Mouse (Mus musculus) ES-E14 (cell line): ENCODE results near the gene S1pr4. TPM values are rescaled to one million over a fixed set of nuclear protein-coding genes. Genes with fewer than 3 reads are reported as not detected.

Experiments
- DNase-seq: peaks from one replicate; pipeline ENCODE4 v3.0.0-alpha.2; 2013; ENCODE audit warnings: low read depth, low spot score
- H3K27ac ChIP-seq: 2 replicates; pipeline ENCODE4 v1.5.1; 2012; ENCODE audit warnings: low read depth, mild to moderate bottlenecking, low read length, moderate library complexity, mixed read lengths; ENCODE audit not compliant: poor library complexity, insufficient read depth, severe bottlenecking
- H3K36me3 ChIP-seq: 2 replicates; pipeline ENCODE4 v1.6.1; 2012; ENCODE audit warnings: mild to moderate bottlenecking, low read length, moderate library complexity, mixed read lengths; ENCODE audit not compliant: control insufficient read depth, poor library complexity, insufficient read depth, severe bottlenecking
- H3K4me1 ChIP-seq, 2 experiments: fragments of 150-350 bp in 1 of 2; sonication (generic) in 1 of 2; 2 replicates each; pipeline ENCODE4 v1.6.1; 2012; ENCODE audit warnings: low read length in 2 of 2, mild to moderate bottlenecking in 1 of 2, mixed read lengths in 1 of 2; ENCODE audit not compliant: control insufficient read depth in 2 of 2, insufficient read depth in 2 of 2, poor library complexity in 1 of 2
- H3K4me3 ChIP-seq, 2 experiments: fragments of 150-350 bp in 1 of 2; sonication (generic) in 1 of 2; 2 replicates each; pipeline ENCODE4 v1.5.1; 2012; ENCODE audit warnings: low read length in 2 of 2, low read depth in 1 of 2, mild to moderate bottlenecking in 1 of 2, mixed read lengths in 1 of 2; ENCODE audit not compliant: insufficient read depth in 1 of 2, poor library complexity in 1 of 2, severe bottlenecking in 1 of 2
- H3K9ac ChIP-seq: 2 replicates; pipeline ENCODE4 v1.6.1; 2012; ENCODE audit warnings: low read depth, mild to moderate bottlenecking, low read length, mixed read lengths; ENCODE audit not compliant: poor library complexity, insufficient read depth, severe bottlenecking
- H3K9me3 ChIP-seq: fragments of 150-350 bp; sonication (generic); 2 replicates; pipeline ENCODE4 v1.6.1; 2012; ENCODE audit warnings: low read depth, mild to moderate bottlenecking, low read length; ENCODE audit not compliant: control insufficient read depth, insufficient read depth
- CHD2 ChIP-seq: IDR thresholded peaks from 2 replicates; pipeline ENCODE4 v1.6.1; 2014; ENCODE audit warnings: mild to moderate bottlenecking, low read depth, low read length, inconsistent platforms
- HCFC1 ChIP-seq: IDR thresholded peaks from 2 replicates; pipeline ENCODE4 v1.6.1; 2012; ENCODE audit warnings: low read length, inconsistent platforms, borderline replicate concordance; ENCODE audit not compliant: insufficient read depth
- MAFK ChIP-seq: IDR thresholded peaks from 2 replicates; pipeline ENCODE4 v1.6.1; 2014; ENCODE audit warnings: mild to moderate bottlenecking, low read depth, low read length, inconsistent platforms; ENCODE audit not compliant: insufficient read depth
- ZC3H11A ChIP-seq: IDR thresholded peaks from 2 replicates; pipeline ENCODE4 v1.6.1; 2012; ENCODE audit warnings: low read depth, mild to moderate bottlenecking, inconsistent platforms, low read length, borderline replicate concordance
- ZNF384 ChIP-seq: IDR thresholded peaks from 2 replicates; pipeline ENCODE4 v1.6.1; 2012; ENCODE audit warnings: low read depth, low read length, inconsistent platforms
- in situ Hi-C, 2 experiments: fragments of 600-800 bp; cut with MboI; formaldehyde crosslinking; loops; one replicate each; pipeline ENCODE4 v1.15.1; 2025; ENCODE audit warnings: low sequenced_read_pairs in 2 of 2, inconsistent platforms in 1 of 2; ENCODE audit not compliant: unreplicated experiment in 2 of 2
- total RNA-seq: library from RNA; depleted of rRNA; stranded (reverse); fragments of 300-350 nt; gene quantifications from 2 replicates; pipeline ENCODE4 v1.2.3, GENCODE M21; 2012

The S1pr4 gene
- total RNA-seq, 1 experiment: 0.94 TPM

- TF ChIP-seq CHD2 (no peak), ZNF384 (no peak), HCFC1 (no peak), ZC3H11A (no peak), MAFK (no peak)
- Histone ChIP-seq H3K36me3 (peaks cover 5% of the 10 kb centered on the region; the same call in 1 of the 2 replicates), H3K9ac (no peak overlapping the region), H3K27ac (no peak overlapping the region), H3K4me3 (no peak overlapping the region), H3K9me3 (no peaks in the 10 kb centered on the region), H3K4me1 (peaks cover 2 to 15% of the 10 kb centered on the region in 2 experiments; a peak in 1 of 4 replicates)
- no peak for DNase-seq
- in situ Hi-C loops: no loop called here
These were observed 5.2 kb upstream of the S1pr4 start for GRCm38 (mm10) chr10:81505016-81505664.

GRCm38 (mm10) chr10:81502658-81503057, 2.7 kb upstream of the S1pr4 start:
- no peak for DNase-seq
- Histone ChIP-seq H3K9me3 (no peaks in the 10 kb centered on the region), H3K4me1 (peaks cover 0 to 20% of the 10 kb centered on the region in 2 experiments; a peak in 2 of 4 replicates), H3K9ac (peak overlapping the region; percentile 45; the same call in 1 of the 2 replicates), H3K4me3 (peak overlapping the region; percentile 43 to 63), H3K27ac (no peak overlapping the region), H3K36me3 (peaks cover 5% of the 10 kb centered on the region; the same call in 1 of the 2 replicates)
- TF ChIP-seq ZC3H11A (peak; percentile 45; the same call in 1 of the 2 replicates), HCFC1 (no peak)
- in situ Hi-C loops: no loop called here

- H3K4me3 ChIP-seq: no peak overlapping the region
- DNase-seq: no peak
- H3K27ac ChIP-seq: no peak overlapping the region
- no peak for TF ChIP-seq CHD2
- TF ChIP-seq ZC3H11A: no peak
- no peak for TF ChIP-seq HCFC1
- TF ChIP-seq ZNF384: no peak
- TF ChIP-seq MAFK: no peak
- peaks cover 0 to 20% of the 10 kb centered on the region in 2 experiments; a peak in 2 of 4 replicates for H3K4me1 ChIP-seq
- in situ Hi-C loops: no loop called here
- peaks cover 5% of the 10 kb centered on the region; the same call in 1 of the 2 replicates for H3K36me3 ChIP-seq
- H3K9ac ChIP-seq: no peak overlapping the region
- H3K9me3 ChIP-seq: no peaks in the 10 kb centered on the region
These were observed 1.9 kb upstream of the S1pr4 start for GRCm38 (mm10) chr10:81501863-81502262.

GRCm38 (mm10) chr10:81499250-81499901, 556 bp downstream of the S1pr4 start:
- Histone ChIP-seq H3K9ac (peak overlapping the region; percentile 29), H3K9me3 (no peaks in the 10 kb centered on the region), H3K4me1 (peaks cover 0 to 14% of the 10 kb centered on the region in 2 experiments; a peak in 2 of 4 replicates), H3K4me3 (peak overlapping the region; percentile 18 to 48), H3K36me3 (no peaks in the 10 kb centered on the region), H3K27ac (no peak overlapping the region)
- in situ Hi-C loops: no loop called here
- TF ChIP-seq ZNF384: no peak
- TF ChIP-seq HCFC1: no peak
- TF ChIP-seq CHD2: no peak
- DNase-seq: no peak
